Mouse (Mus musculus): ENCODE measurements around the gene Zic1. TPM values are rescaled to one million over a fixed set of nuclear protein-coding genes. Genes with fewer than 3 reads are reported as not detected.
A peak's percentile ranks its signal among the peaks of the same experiment; 100 is the strongest.

Gene Zic1
- polyA plus RNA-seq, 1 experiment from 2014 or later: 16.5 TPM

GRCm38 (mm10) chr9:91355629-91356352 is 9.8 kb downstream of the Zic1 start:
- Histone ChIP-seq H3K4me1 (replicated peaks) (peaks cover 43% of the 10 kb centered on the region), H3K36me3 (no peaks in the 10 kb centered on the region), H3K4me2 (peak overlapping the region; percentile 55), H3K27me3 (peaks cover 78% of the 10 kb centered on the region), H3K9ac (peak overlapping the region; percentile 69), H3K9me3 (no peaks in the 10 kb centered on the region), H3K27ac (replicated peaks) (peak overlapping the region; percentile 92), H3K4me3 (peak overlapping the region; percentile 28)
- ATAC-seq (ENCODE audit: low read depth): peak; percentile 78
- WGBS: under 1% methylated on average over 32 of the region's 35 CpGs

DNA sequence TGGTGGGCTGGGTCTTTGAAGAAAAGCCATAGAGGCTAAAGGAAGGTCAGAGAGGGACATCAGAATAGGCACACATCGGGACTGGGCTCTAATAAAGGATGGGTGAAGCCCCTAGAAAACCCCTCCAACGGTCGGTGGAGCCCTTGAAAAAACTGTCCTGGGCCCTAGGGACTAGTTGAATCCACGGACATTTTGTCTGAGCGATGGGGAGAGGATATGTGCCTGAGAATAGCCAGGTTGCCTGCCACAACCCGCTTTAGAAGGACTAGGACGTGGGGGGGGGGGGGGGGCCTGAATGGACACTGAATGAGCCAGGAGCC is 10.4 kb downstream of the Zic1 start:
- Histone ChIP-seq H3K9ac (peak overlapping the region; percentile 69), H3K4me3 (peak overlapping the region; percentile 28), H3K27me3 (peaks cover 83% of the 10 kb centered on the region), H3K4me2 (peak overlapping the region; percentile 55), H3K4me1 (replicated peaks) (peaks cover 48% of the 10 kb centered on the region), H3K9me3 (no peaks in the 10 kb centered on the region), H3K36me3 (no peaks in the 10 kb centered on the region), H3K27ac (replicated peaks) (peak overlapping the region; percentile 92)
- WGBS: 0% methylated on average over 7 of the region's 7 CpGs
- peak; percentile 34 for ATAC-seq (ENCODE audit: low read depth)

- 10% methylated on average over 22 of the region's 22 CpGs for WGBS
- H3K27ac ChIP-seq (replicated peaks): peak overlapping the region; percentile 92
- peak overlapping the region; percentile 28 for H3K4me3 ChIP-seq
- H3K4me1 ChIP-seq (replicated peaks): peaks cover 50% of the 10 kb centered on the region
- H3K9ac ChIP-seq: peak overlapping the region; percentile 69
- peak; percentile 2; the same call in 1 of the 2 replicates for ATAC-seq (ENCODE audit: low read depth)
- peak overlapping the region; percentile 55 for H3K4me2 ChIP-seq
- H3K9me3 ChIP-seq: no peaks in the 10 kb centered on the region
- no peaks in the 10 kb centered on the region for H3K36me3 ChIP-seq
- peaks cover 84% of the 10 kb centered on the region for H3K27me3 ChIP-seq
Observed at GRCm38 (mm10) chr9:91354434-91355269, 11.0 kb downstream of the Zic1 start.

- 4% methylated on average over 36 of the region's 37 CpGs for WGBS
- peak overlapping the region; percentile 69 for H3K9ac ChIP-seq
- no peaks in the 10 kb centered on the region for H3K9me3 ChIP-seq
- peak overlapping the region; percentile 92 for H3K27ac ChIP-seq (replicated peaks)
- H3K4me2 ChIP-seq: peak overlapping the region; percentile 55
- peaks cover 81% of the 10 kb centered on the region for H3K27me3 ChIP-seq
- H3K4me3 ChIP-seq: peak overlapping the region; percentile 28
- no peaks in the 10 kb centered on the region for H3K36me3 ChIP-seq
- peaks cover 50% of the 10 kb centered on the region for H3K4me1 ChIP-seq (replicated peaks)
- 0 out of 2 replicates have a peak, but pooled peaks have one; percentile 27 for ATAC-seq (ENCODE audit: low read depth)
Observed at GRCm38 (mm10) chr9:91353551-91354433, 11.8 kb downstream of the Zic1 start.

DNA sequence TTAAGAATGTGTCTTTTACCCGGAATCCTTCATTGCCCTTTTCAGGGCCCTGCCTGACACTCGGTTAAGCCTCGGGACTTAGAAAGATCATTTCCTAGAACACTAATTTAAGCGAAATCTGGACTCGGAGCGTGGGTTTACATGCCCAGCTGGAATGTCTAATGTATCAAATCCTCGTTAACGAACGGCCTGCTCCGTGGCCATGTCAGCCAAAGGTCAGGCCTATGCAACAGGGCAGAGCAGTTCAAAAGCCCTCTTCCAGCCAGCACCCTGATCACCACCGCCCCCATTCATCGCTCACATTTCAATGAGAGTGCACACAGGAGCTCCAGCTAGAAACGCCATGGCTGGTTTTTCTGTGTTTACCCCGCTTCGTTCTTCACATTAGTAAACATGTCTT is 12.8 kb downstream of the Zic1 start:
- ATAC-seq (ENCODE audit: low read depth): no peak
- H3K9ac ChIP-seq: peak overlapping the region; percentile 69
- H3K4me3 ChIP-seq: peak overlapping the region; percentile 28
- H3K4me2 ChIP-seq: peak overlapping the region; percentile 55
- 2% methylated on average over 15 of the region's 15 CpGs for WGBS
- no peaks in the 10 kb centered on the region for H3K36me3 ChIP-seq
- H3K27ac ChIP-seq (replicated peaks): peak overlapping the region; percentile 92
- peaks cover 78% of the 10 kb centered on the region for H3K27me3 ChIP-seq
- peaks cover 50% of the 10 kb centered on the region for H3K4me1 ChIP-seq (replicated peaks)
- no peaks in the 10 kb centered on the region for H3K9me3 ChIP-seq

- WGBS: 4% methylated on average over 13 of the region's 13 CpGs
- H3K4me1 ChIP-seq (replicated peaks): peaks cover 46% of the 10 kb centered on the region
- peak overlapping the region; percentile 55 for H3K4me2 ChIP-seq
- peak overlapping the region; percentile 92 for H3K27ac ChIP-seq (replicated peaks)
- H3K9ac ChIP-seq: peak overlapping the region; percentile 69
- H3K4me3 ChIP-seq: peak overlapping the region; percentile 28
- no peaks in the 10 kb centered on the region for H3K9me3 ChIP-seq
- H3K36me3 ChIP-seq: no peaks in the 10 kb centered on the region
- no peak for ATAC-seq (ENCODE audit: low read depth)
- peaks cover 75% of the 10 kb centered on the region for H3K27me3 ChIP-seq
Observed at GRCm38 (mm10) chr9:91351961-91352411, 13.6 kb downstream of the Zic1 start.

DNA sequence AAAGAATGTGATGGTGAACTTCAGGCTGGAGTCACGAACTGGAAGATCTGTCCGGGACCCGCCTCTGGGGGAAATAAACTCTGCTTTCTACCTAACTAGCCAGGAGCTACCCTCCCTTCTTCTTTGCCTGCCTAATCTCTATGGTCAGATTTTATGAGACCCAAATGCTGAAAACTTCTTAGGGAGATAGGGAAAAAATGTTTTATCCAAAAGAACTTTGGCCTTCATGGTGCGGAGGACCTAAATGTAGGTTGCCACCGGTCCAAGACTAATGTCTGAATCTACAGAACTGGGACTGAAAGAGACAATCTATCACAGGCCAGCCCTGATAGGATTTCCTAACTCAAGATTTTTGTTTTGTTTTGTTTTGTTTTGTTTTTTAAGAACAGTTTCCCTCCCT is 14.2 kb downstream of the Zic1 start:
- Histone ChIP-seq H3K4me1 (replicated peaks) (peaks cover 40% of the 10 kb centered on the region), H3K36me3 (no peaks in the 10 kb centered on the region), H3K4me2 (peak overlapping the region; percentile 55), H3K9ac (peak overlapping the region; percentile 69), H3K27me3 (peaks cover 69% of the 10 kb centered on the region), H3K27ac (replicated peaks) (peak overlapping the region; percentile 92), H3K9me3 (no peaks in the 10 kb centered on the region), H3K4me3 (peak overlapping the region; percentile 28)
- ATAC-seq (ENCODE audit: low read depth): no peak
- 8% methylated on average over 5 of the region's 5 CpGs for WGBS

GRCm38 (mm10) chr9:91350861-91351291 is 14.7 kb downstream of the Zic1 start:
- peak overlapping the region; percentile 92 for H3K27ac ChIP-seq (replicated peaks)
- WGBS: 1% methylated on average over 14 of the region's 14 CpGs
- H3K36me3 ChIP-seq: no peaks in the 10 kb centered on the region
- H3K9me3 ChIP-seq: no peaks in the 10 kb centered on the region
- H3K27me3 ChIP-seq: peaks cover 68% of the 10 kb centered on the region
- peak overlapping the region; percentile 55 for H3K4me2 ChIP-seq
- peak overlapping the region; percentile 69 for H3K9ac ChIP-seq
- H3K4me3 ChIP-seq: peak overlapping the region; percentile 28
- H3K4me1 ChIP-seq (replicated peaks): peaks cover 36% of the 10 kb centered on the region
- peak; percentile 21; the same call in 1 of the 2 replicates for ATAC-seq (ENCODE audit: low read depth)

DNA sequence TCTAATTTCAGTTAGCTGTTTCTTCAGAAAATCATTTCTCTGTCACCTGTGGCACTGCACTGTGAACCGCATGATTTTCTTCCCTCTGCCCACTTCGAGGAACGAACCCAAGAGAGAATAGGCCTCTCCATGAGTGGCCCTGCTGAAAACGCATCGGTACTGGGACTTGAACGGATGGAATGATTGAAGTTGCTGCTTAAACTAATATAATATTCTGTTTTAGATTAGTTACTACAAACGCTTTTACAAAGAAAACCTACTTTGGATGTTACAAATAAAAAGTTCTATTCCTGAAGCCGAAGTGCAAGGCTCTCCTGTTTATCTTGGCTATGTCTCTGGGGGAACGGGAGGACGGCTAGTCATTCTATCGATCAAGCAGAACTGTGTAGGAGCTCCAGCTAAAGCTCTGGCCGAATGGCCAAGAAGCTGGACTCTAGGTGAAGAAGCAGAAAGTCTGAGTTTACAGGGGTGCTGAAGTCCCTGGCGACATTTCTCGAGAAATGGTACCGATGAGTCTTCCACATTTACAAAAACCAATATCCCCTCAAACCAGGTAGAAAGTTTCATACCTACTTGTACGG is 15.3 kb downstream of the Zic1 start:
- Histone ChIP-seq H3K27me3 (peaks cover 62% of the 10 kb centered on the region), H3K9ac (peak overlapping the region; percentile 69), H3K4me2 (peak overlapping the region; percentile 55)

GRCm38 (mm10) chr9:91348746-91349145 is 16.9 kb downstream of the Zic1 start:
- Histone ChIP-seq H3K9ac (no peak overlapping the region), H3K4me1 (replicated peaks) (peaks cover 14% of the 10 kb centered on the region), H3K9me3 (no peaks in the 10 kb centered on the region), H3K4me3 (no peak overlapping the region), H3K27ac (replicated peaks) (no peak overlapping the region), H3K4me2 (peak overlapping the region; percentile 30), H3K27me3 (peaks cover 46% of the 10 kb centered on the region), H3K36me3 (no peaks in the 10 kb centered on the region)
- no peak for ATAC-seq (ENCODE audit: low read depth)
- WGBS: 32% methylated on average over 1 of the region's 1 CpGs

More for the DNA sequence above, 15.3 kb downstream of the Zic1 start:
- Histone ChIP-seq H3K4me1 (replicated peaks) (peaks cover 30% of the 10 kb centered on the region), H3K27ac (replicated peaks) (peak overlapping the region; percentile 92), H3K36me3 (no peaks in the 10 kb centered on the region), H3K4me3 (peak overlapping the region; percentile 28), H3K9me3 (no peaks in the 10 kb centered on the region)
- WGBS: 1% methylated on average over 16 of the region's 16 CpGs
- ATAC-seq (ENCODE audit: low read depth): no peak

- ATAC-seq (ENCODE audit: low read depth): no peak
- H3K36me3 ChIP-seq: no peaks in the 10 kb centered on the region
- H3K27ac ChIP-seq (replicated peaks): no peak overlapping the region
- H3K9me3 ChIP-seq: no peaks in the 10 kb centered on the region
- no peak overlapping the region for H3K4me2 ChIP-seq
- WGBS: 65% methylated on average over 2 of the region's 2 CpGs
- peaks cover 40% of the 10 kb centered on the region for H3K27me3 ChIP-seq
- no peak overlapping the region for H3K9ac ChIP-seq
- H3K4me1 ChIP-seq (replicated peaks): peaks cover 14% of the 10 kb centered on the region
- no peak overlapping the region for H3K4me3 ChIP-seq
Observed at GRCm38 (mm10) chr9:91347591-91347990, 18.0 kb downstream of the Zic1 start.

All from neural tube, embryonic 13.5 days (tissue).